Mouse (Mus musculus) right cerebral cortex, adult 2 months (tissue): ENCODE data around the gene Pak4.
"Not testable (repeated sequence)": the region's sequence is repeated elsewhere in the genome, so short reads cannot be mapped to it uniquely, and the experiment has no call there.

ENCODE experiments used
- DNase-seq, 2 experiments: peaks; one replicate each; pipeline ENCODE4 v3.0.0; 2021 to 2022; ENCODE audit warnings: low spot score in 2 of 2

The Pak4 gene

DNA sequence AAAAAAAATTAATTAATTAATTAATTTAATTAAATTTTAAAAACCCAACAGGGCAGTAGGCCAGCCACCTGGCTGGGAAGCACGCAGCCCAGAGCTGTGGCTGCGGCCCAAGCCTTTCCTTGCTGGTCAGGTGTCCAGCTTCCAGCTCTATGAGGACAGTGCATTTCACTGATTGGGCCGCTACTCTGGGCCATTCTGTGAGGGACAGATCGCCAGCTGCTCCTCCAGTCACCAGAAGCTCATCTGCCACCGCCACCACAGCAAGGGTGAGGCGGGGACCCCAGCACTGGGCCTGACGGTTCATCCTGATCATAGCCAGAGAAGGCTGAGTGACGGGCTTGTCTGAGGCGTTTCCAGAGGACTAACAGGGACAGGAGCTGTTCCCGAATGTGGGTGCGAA is 36.0 kb downstream of the Pak4 start:
- no peak for DNase-seq

DNA sequence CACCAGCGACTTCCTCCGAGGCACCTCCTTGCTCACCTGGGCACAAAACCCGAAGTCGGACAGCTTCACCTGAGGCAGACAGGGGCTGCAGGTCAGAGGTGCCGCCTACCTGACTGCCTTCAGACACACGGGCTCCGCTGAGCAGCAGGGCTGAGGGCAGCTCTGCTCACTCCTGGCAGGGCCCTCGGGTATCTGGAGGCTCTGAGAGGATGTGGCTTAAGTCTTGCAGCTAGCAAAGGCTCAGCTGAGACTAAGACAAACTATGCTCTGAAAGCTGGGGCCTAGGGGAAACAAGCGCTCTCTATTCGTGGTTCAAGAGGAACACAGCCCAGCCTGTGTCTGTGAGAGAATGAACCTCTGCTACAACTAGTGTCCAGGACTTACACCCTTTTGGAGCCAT is 37.1 kb downstream of the Pak4 start:
- no peak for DNase-seq

DNA sequence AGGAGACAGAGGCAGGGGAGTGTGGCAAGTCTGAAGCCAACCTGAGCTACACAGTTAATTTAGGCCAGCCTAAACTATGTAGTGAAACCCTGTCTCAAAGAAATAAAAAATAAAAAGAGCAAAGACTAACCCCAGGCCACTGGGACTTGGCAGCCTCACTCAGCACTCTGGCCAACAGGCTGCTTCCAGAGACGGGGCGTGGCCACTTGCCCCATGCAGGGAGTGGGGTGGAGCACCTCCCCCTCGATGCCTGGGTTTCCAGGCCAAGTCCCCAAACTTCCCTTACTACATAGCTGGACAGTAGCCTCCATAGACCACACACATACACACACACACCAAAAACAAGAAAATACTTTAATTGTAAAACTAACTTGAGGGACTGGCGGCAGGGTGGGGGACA is 39.5 kb downstream of the Pak4 start:
- DNase-seq, result no peak

DNA sequence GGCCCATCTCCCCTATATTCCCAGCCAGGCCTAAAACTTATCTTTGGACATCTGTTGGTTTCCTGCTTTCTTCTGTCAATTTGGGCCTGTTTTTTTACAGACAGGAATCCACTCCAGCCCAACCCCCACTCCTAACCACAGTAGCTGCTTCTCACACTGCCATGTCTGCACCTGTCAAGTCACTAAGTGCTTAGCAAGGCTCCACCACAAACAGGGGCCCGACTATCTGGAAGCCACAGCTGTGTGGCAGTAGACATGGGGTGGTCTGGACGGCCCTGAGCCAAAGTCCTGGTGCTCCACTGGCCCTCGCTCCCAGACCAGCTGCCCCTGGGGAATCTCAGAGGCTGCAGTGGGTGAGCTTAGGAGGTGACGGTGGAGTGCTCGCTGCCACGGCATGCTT is 40.3 kb downstream of the Pak4 start:
- no peak for DNase-seq

DNA sequence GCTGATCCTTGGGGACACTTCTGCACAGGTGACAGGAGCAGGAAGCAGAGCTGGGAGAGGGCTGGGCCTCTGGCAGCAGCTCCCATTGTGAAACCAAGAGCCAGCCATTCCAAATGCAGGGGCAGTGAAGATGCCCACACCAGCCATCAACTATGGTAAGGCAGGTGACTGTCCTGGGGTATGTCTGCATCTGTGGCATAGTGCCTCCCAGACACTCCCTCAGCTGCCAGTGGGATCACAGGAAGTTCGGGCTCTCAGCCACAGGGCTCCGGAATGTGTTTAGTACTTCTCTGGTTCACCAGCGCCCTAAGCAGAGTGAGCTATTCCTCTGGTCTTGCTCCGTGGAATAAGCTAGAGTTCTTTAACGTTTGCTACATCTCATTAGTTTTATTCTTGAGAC is 40.9 kb downstream of the Pak4 start:
- no peak for DNase-seq

DNA sequence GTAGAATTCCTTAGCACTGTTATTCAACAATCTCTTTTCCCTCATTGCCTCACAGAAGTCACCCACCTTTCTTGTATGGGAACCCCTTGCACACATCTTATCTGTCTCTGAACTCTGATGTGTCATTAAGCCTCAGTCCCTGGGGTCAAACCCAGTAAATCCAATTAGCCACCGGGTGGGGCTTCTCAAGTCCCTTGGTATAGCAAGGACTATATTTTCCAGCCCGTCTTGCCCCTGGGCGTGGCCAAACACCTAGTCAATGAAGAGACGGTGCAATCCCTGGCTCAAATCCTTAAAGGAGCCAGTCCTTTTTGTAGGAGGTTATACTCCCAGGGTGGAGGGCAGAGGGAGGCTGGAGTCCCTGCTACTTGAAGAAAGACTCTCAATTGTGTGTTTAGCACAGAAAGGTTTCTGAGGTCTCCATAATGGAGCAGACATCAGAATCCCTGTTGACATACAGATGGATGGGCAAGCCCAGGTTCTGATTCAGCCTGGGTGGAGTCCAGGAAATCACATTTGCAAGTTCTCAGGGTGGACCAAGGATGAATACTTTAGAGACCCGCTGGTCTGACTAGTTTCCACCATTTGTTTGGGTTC is 41.9 kb downstream of the Pak4 start:
- no peak for DNase-seq

DNA sequence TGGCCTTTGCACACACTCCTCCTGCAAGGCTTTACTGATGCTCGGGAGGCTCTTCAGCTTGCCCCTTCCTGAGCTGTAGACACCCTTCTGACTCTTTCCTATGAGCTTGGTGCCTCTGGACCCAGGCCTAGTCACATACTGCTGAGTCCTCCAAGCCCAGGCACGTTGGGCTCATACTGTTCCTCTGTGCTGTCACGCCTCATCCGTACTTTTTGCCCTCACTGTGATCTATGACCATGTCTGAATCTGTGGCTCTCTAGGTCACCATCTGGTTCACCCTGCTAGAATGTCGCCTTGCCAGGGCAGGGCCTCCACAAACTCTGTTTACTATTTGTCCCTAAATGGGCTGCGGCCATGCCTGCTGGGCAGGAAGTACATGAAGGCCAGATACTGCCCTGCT is 44.9 kb downstream of the Pak4 start:
- DNase-seq, result no peak

DNA sequence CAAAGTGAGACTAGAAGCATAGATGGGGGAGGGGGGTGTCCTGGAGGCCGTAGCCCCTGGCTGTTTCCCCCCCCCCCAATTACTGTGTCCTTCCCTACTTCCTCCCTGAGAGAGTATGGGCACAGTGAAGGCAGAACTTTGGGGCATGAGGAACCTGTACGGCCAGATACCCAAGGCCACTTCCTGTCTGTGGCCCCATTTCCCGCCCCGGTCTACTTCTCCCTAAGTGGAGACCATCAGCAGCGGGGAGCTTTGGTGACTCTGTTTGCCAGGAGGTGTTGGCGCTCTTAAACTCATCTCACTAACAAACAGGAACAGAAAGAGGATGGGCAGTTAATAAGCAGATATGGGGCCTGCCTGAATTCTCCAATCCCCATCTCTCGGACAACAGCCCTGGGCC is 50.4 kb downstream of the Pak4 start:
- no peak for DNase-seq

DNA sequence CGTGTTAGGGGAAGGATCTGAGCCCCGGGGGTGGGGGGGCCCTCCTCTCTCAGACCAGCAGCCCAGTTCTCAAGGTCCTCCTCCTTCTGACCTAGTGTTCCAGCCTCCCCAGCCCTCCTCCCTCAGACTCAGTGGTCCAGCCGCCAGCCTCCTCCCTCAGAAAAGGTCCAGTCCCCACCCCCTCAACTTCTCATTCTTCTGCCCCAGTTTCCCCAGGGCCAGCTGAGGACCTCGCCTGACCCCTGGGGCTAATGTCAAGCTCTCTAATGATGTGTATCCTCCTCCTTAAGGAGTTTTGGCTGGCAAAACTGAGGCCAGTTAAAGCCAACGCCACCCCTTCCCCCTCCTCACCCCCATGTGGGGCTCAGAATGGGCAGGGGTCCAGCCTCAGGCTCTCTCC is 50.8 kb downstream of the Pak4 start, which contains the start of gene Nccrp1:
TSS of gene Nccrp1 (minus strand) at position 101 of the 400 bp plus-strand sequence.
- no peak for DNase-seq

DNA sequence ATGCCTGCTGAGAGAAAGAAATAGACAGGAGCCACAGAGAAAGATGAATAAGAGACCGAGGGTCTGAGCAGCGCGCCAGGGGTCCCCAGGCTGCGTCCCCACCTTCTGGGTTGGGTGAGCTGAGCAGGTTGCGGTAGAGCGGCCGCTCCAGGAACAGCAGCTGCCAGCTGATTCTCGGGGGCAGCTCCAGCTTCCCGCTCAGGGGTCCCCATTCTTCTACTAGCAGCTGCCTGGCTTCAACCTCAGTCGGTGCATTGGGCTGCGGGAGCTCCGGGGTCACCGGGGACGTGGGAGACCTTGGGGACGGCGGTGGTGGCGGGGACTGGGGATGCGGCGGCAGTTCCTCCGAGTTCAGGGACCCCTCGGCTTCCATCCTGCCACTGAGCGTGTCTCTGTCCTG is 51.3 kb downstream of the Pak4 start:
- no peak for DNase-seq

DNA sequence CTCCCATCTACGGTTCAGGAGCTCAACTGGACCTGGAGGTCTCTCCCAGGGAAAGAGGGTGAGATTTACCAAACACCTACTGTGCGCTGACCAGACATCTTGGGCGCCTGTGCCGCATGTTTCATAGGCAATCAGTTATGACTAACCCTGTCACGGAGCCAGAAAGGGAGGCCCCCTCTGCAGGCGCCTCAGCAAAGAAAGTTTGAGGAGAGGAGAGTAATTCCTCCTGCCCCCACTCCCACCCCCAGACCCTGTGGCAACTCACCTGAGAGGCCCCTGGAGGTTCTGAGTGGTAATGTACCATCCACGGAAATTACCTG is 52.1 kb downstream of the Pak4 start:
- DNase-seq, result no peak

DNA sequence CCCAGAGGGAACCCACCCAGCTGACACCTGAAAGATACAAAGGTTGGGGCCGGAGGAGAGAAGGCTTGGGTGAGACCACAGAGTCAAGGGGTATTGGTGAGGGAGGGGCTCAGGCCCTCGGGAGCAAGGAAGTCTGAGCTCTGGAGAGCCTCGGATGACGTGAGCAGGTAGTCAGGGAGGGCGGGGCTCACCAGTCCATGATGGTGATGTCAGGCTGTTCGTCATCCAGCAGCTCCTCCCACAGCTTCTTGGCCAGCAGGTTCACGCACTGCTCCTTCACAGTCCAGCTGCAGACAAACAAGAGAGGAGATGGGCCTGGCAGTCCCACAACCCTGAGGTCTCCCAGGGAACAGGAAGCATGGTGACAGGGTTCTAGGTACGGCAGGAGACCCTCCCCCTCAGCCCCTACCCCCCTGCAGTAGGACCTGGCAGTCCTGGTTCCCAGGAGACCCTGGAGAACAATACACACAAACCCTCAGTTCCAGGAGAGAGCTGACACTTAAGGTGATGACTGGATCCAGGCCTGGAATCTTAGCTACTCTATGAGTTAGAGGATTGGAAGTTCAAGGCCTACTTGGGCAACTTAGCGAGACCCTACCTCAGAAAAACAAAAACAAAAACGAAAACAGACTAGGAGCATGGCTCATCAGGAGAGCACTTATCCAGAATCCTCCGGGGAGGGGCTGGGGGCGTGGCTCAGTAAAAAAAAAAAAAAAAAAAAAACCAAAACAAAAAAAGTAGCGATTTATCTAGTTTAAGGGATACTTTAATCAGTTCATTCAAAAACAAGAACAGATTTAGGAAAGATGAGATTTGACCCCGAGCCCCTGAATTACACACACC is 52.7 kb downstream of the Pak4 start:
- no peak for DNase-seq

DNA sequence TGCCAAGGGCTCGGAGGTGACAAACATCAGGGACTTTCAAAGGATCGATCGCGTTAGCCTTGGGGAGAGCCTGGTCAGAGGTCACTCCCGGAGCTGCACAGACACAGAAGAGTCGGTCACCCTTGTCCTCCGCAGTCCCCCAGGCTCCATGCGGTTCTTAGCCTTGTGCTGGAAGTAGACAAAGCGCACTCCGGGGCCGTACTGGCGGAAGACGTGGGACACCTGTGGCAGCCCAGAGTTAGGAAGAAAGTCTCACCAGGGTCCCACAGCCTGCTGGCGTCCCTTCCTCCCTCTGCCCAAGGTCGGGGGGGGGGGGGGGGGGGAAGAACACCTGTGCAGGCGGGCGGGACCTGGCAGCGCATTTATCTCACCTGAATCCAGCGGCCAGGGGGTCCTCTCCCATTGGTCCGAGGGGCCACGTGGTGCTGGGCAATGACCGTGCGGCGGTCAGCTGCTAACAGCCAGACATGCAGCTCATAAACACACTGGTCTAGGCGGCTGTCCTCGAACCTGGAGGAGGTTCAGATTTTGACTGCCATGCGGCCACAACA is 53.9 kb downstream of the Pak4 start:
- no peak for DNase-seq

DNA sequence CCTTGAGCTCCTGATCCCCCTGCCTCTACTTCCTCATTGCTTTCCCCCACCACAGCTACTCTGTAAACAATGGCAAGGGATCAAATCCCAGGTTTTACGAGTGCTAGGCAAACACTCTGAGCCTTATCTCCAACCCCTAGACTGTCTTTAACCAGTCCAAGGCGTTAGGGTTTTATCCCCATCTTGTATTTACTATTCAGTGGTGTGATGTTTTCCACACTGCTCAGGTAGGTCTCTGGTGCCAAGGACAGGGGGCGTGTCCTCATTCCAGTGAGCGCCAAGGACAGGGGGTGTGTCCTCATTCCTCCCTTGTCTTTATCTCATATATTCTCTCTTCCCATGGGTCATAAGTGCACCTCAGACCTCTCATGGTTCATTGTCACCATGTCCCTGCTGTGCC is 57.5 kb downstream of the Pak4 start, which contains the start of gene Sycn:
TSS of gene Sycn (plus strand) at position 360 of the 400 bp plus-strand sequence.
- DNase-seq, result no peak

DNA sequence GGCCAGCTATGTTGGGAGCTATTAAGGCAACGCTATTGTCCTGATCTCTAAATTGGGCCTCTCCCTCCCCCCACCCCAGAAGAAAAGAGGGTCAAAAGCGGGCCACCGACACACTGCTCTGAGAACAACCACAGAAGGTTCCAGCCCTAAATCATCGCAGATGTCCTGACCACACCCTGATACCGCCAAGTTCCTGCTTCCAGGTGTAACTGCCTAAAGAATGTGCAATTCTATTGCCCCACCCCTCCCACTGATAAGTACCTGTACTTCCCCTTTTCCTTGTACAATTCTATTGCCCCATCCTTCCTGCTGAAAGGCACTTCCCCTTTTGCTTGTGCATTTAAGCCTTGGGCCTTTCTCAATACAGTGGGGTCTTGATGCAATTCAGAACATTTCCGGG is 59.1 kb downstream of the Pak4 start:
- DNase-seq, result not testable (repeated sequence)

DNA sequence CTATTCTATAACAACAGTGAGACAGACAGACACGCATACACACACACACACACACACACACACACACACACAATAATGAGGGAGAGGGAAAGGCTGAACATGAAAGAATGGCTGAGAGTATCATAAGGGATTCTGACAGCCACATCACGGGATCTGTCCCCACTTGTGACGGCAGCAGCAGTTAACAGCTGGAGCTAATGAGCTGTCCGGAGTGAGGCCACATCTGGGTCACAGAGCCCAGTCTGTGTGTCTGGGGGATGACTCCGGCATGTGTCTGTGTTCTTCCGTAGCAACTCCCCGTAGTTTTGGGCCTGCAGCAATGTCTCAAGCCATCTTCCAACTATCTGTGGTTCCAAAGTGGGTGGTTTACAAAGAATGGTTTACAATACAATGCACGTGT is 66.0 kb downstream of the Pak4 start:
- no peak for DNase-seq

DNA sequence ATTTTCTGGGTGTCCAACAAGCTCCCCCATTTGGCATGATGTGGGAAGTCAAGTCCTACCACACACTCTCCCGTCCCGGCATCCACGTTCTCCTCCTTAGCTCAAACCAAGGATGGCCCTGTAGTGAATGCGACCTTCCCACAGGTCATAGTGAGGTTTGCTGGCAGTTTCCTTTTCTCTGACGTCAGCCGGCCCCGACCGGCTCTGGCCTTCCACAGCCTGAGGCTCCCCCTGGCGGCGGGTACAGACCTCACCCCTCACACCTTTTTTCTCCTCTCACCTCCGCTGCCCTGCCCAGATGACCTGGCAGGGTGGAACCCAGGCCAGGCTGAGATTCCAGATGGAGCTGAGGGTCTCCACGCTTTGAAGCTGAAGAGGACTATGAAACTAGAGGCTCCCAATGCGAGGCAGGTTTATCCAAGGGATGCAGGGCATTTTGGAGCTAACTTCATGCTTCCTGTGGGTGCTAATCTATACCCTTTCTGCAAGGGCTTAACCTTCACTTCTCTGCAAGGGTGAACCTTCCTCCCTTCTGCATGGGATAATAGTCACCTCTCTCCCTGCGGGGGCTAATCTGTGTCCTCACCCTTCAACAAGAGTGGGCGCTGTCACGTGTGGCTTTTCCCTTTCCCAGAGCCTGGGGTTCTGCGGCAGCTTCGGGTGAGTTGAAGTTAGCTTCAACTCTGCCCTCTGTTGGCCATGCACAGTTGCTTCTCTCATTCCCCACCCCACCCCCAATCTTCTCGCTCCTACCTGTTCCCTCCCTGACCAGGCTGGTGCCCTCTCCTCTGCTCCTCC is 69.9 kb downstream of the Pak4 start:
- peak; percentile 64 to 65 for DNase-seq

DNA sequence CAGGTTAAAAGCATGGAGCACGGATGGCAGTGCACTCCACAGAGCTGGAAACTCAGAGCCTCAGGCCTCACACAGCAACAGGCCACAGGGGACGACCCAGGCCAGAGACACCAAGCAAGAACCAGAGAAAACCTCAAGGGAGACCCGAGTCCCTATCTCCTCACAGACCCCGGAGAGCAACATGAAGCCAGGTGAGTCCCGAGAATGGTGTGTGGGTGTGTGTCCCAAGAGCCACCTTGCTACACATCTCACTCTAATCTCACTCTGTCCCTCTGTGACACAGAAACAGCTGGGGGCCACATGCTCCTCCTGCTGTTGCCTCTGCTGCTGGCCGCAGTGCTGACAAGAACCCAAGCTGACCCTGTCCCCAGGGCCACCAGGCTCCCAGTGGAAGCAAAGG is 75.4 kb downstream of the Pak4 start, which contains the start of gene Ifnl3:
TSS of gene Ifnl3 (plus strand) at position 301 of the 400 bp plus-strand sequence.
- DNase-seq, result not testable (repeated sequence)

DNA sequence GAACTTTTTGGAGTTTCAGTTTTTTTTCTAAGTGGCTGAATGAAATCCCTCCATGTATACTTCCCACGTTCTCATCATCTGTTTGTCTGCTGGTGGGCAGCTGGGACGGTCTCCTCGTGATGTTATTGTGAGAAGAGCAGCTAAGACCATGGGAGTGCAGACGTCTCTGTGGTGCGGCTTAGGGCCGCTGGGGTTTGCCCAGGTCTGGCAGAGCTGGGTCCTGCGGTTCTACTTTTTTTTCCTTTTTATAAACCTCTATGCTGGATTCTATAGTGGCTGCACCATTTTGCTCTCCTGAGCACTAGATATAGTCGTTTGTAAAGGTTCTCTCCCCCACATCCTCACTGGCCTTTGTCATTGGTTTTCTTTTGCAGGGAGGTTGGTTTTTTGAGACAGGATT is 86.5 kb downstream of the Pak4 start:
- DNase-seq, result no peak

DNA sequence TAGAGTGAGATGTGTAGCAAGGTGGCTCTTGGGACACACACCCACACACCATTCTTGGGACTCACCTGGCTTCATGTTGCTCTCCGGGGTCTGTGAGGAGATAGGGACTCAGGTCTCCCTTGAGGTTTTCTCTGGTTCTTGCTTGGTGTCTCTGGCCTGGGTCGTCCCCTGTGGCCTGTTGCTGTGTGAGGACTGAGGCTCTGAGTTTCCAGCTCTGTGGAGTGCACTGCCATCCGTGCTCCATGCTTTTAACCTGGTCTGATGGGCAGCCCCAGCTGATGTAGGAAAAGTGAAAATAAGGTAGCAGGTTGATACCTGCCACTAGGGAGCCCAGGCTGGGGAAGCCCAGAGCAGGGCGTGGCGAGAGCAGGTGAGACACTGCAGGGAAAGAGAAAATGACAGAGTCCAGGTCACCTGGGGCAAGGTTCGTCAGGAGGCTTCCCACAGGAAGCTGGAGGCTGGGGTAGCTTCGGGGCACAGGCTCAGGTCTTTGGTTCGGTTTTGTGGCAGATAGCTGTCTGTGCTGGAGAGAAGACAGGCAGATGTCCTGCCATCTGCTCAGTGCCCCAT is 87.5 kb downstream of the Pak4 start, which contains the start of gene Ifnl2:
TSS of gene Ifnl2 (minus strand) at position 51 of the 570 bp plus-strand sequence.
- DNase-seq, result not testable (repeated sequence)

DNA sequence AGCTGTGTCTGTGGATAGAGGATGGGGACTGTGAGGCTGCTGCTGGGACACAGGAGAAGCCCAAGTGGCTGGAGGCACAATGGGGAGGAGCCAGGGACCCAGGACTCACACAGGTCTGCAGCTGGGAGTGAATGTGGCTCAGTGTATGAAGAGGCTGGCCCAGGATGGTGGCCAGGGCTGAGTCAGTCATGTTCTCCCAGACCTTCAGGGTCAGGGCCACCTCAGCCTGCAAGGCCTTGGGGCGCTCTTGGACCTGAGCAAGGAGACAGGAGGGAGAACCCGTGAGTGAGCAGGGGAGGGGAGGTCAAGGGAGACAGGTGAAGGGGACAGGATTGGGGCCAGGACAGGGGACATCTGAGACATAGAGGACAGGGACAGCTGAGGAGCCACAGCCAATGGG is 88.9 kb downstream of the Pak4 start:
- DNase-seq, result not testable (repeated sequence)
